Mouse (Mus musculus): ENCODE results near the gene Robo2. TPM values are rescaled to one million over a fixed set of nuclear protein-coding genes. Genes with fewer than 3 reads are reported as not detected.
A peak's percentile ranks its signal among the peaks of the same experiment; 100 is the strongest.

Gene Robo2
- 1 to 10 TPM; 2.9 to 3.5 TPM for total RNA-seq (2021)
- long read RNA-seq, experiment 1 = 0 reads
- long read RNA-seq, experiment 2 = 0 reads

GRCm38 (mm10) chr16:74411481-74412251, at the start of gene Robo2:
Gene Robo2 (minus strand): TSS chr16:74411825.
- DNase-seq = peak; percentile 22 to 40

DNA sequence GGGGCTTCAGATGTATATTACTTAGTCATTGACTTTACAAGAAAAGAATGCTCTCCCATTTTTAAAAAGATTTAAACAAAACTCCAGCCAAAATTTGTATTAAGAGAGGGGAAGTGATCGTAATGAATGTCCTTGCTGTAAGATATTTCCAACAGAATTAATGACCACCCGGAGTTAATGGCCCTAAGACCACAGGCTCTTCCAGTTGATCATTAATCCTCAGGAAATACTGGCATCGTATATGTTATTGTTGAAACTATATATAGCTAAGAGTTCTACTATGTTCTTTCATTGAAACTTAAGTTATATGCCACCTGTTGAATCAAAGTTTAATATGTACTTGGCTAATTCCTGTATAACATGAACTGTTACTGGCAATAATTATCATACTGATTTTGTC, 46.5 kb upstream of the Robo2 start:
- no peak for DNase-seq

DNA sequence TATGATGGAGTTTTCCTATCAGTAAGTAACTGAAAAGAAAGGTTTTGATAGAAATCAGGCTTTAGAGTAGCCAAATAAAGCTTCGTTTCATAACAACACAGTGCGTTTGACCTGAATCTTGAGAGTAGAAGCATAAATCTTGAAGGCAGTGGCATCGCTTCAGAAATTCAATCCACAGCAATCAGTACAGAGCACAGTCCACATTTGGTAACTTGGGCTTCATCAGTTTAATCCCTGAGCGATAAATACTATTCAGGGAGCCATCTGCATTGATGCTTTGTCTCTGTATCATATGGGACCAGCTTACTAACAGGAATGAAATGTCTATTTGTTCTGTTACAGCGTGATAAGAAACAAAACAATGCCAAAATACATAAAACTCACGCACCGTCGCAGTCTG, 46.1 kb upstream of the Robo2 start:
- DNase-seq = no peak

DNA sequence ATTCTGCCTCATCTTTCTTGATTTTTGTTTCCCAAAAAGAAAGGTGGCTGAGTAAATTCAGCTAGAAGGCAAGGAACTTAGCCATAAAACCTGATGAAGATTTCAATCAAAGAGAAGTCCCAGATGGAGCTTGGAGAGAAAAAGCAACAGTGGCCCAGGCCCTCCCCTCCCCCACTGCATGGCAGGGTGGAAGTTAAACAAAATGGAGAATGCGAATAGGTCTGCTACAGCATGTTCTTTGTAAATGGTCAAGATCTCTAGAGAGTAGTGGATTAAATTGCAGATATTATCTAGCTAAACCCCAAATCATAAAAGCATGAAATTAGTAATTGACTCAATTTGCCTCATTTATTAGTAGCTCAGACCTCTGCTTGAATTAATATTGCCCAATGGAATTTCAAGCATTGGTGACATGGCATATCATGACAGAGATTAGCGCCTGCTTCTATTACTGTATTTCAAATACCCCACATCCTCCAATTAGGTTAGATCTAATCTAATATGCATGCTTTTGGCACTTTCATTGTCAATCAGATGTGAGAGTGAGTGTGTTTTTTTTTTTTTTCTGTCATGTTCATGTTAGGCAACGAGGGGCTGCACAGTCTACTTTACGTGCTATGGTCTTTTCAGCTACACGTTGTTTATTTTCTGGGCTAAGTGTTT, 45.3 kb upstream of the Robo2 start:
- DNase-seq = no peak

GRCm38 (mm10) chr16:74455179-74455578, 43.6 kb upstream of the Robo2 start:
- no peak for DNase-seq

DNA sequence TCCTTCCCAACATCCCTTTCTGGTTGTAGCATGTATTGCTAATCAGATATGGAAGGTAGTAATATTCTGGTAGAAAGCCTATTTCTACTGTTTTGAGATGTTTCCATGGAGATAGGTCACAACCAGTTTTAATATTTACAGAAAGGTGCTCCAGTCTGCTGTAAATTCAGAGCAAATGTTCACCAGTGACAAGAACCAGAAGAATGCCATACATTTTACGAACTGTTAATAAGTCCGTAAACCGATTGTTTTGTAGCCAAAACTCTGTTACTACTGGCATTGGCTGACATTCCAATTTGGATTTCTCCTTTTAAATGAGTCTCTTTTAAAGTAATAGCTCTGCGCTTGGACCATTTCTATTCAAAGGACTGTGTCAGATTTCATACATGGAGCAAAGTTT, 36.4 kb upstream of the Robo2 start:
- DNase-seq = no peak

DNA sequence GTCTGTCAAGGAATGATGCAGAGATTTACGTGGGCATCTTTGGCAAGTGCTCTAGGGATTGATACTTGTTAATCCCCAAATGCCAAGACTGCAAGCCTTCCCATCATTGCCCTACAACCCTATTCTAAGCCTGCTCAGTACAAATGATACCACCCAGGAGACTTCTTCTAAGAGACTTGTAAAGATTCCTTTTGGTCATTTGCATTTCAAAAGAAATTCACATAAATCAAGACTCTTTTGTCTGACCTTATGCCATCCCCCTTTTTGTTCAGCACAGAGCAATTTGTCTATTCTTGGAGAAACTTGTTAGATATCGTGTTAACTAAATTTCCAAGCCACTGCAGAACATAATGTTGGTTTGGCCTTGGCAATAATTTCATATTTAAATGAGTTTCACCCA, 15.4 kb upstream of the Robo2 start:
- DNase-seq = no peak

GRCm38 (mm10) chr16:74420324-74420723, 8.7 kb upstream of the Robo2 start:
- no peak for DNase-seq

DNA sequence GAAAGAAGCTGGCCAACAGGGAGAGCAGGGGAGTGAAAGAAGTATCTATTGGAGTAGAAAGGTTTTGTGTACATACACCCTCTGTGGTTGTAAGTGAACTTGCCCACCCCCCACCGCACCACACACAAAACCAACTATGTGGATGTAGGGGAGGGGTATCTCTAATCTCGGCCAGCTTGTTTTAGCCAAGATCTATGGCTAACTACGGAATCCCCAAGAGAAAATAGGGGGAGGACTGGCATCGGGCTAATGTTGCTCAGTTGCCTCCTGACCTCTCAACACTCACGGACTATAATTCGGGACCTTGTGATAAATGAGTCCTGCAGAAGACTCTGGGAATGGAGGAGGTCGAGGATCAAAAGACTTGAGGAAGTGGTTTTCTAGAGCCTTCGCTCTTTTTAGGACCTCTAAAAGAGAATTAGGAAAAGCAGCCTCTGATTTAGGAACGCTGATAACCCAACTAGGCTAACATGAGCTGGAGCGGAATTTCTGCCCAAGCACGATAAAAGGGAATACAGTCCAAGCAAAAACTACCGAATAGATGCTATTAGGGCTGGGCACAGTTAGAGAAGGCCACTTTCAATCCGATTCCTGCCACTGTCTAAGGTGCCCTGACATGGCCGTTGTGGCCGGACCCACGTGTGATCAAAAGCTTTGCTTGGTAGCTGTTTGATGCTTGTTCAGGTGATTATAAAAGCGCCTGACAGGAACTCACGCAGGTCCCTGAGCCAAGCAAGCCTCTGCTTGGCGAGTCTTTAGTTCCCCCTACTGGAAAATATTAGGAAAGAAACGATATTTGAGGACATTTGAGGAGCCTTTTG, 1.1 kb upstream of the Robo2 start:
- DNase-seq = peak in 1 of 2 experiments; percentile 13

DNA sequence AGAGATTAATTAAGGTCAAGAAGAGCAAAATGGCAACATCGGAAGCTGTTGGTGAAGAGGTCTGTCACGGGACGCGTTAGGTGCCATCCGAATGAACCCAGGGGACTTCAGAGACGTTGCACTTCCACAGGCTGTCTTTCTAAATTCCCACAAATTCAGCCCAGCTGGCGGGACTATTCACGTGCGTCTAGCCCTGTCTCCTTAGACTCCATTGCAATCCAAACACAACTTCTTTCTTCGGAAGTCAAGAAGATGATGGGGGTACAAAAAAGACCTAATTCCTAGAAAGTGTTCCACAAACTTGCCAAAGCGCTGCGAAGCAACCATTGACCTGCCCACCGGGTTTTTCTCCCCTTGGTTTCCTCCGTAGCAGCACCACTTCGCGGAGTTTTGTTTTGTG, 604 bp downstream of the Robo2 start:
- DNase-seq = no peak

DNA sequence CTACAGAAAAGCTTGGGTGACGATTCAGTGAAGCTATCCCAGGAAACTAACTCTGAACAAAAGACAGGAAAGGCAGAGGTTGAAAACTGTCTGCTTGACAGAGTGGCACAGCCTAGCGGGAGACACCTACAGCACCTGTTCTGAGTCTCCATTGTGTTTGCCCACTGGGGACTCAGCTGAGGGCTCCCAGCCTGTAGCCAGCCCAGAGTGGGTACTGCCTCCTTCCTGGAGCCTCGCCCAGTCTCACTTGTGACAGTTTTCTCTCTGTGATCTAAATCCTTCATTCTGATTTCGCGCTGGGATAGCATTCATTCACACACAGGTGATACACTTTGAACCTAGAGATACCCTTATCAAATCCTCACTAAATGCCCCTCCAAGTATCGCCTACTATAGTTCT, 1.5 kb downstream of the Robo2 start:
- no peak for DNase-seq

GRCm38 (mm10) chr16:74409548-74409947, 2.1 kb downstream of the Robo2 start:
- no peak for DNase-seq

DNA sequence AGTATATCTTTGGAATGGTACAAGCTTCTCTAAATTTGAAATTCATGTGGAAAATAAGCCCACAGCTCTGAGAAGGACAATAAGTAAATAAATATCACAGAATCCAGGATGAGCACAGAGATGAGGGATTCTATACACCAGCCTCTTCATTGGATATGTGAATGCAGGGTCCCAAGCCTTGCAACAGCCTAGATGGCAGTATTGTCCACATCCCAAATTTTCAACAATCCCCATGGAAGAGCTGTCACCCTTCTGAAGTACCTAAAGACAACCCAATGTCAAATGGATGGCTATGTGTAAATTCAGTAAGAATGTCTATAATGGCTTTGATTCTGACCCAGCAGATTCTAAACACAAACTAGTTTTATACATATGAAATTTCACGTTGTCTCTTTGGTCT, 3.1 kb downstream of the Robo2 start:
- DNase-seq = no peak

DNA sequence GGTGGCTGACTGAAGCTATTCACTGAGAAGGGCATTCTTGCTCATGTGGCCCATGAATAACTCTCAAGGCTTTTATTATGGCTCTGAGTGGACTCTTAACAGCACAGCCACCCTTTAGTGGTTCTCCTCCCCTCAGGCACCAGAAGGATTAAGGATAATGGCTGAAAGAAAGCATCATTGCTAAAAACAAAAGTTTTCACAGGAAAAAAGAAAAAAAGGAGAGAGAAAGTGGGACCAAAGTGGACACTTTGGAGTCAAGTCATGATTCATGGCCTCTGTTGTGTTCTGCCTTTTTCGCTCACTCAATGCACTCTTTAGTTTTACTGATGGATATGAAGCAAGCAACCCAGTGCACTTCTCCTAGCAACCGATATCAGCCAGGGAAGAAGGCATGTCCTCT, 14.3 kb downstream of the Robo2 start:
- no peak for DNase-seq

DNA sequence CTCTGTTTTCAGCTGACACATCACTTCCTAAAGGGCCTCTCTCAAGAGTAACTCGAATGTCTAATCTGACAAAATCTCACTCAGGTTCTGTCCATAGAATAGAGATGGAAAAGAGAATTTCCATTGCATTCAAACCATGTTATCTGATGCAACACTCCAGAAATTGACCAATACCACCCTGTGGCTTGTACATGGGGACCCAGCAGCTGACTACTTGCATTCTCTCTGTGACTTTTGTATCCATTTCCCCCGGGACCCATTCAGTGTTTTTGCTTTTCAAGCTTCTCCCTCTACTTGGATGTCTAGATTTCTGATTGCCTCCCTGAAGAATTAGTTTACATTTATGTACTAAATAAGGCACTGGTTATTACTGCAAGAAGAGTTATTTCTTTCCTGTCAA, 15.9 kb downstream of the Robo2 start:
- DNase-seq = no peak

GRCm38 (mm10) chr16:74379458-74379857, 32.2 kb downstream of the Robo2 start:
- no peak for DNase-seq

DNA sequence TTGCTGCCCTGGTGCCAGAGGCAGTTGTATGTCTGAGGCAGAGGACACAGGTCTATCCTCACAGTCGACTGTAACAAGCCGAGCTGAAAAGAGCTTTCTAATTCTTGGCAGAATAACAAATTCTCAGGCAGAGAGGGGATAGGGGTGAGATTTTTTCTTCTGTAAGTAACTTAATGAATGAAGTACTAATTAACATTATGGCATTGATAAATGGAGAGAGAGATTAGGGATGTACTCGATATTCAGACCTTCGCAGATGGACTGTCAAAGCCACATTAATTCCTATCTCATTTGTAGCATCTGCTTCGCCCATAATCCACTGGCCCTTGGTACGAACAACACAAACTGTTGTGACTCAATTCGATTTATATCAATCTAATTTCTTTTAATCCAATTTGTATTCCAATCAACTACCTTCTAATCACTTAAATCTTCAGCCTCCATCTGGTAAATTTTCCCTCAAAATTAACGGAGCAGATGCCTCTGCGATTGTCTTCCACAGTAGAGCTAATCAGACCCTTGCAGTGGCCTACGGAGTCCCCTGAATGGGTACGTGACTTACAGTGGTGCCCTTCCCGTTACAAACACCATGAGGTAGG, 36.2 kb downstream of the Robo2 start:
- no peak for DNase-seq

GRCm38 (mm10) chr16:74374540-74374939, 37.1 kb downstream of the Robo2 start:
- DNase-seq = no peak

DNA sequence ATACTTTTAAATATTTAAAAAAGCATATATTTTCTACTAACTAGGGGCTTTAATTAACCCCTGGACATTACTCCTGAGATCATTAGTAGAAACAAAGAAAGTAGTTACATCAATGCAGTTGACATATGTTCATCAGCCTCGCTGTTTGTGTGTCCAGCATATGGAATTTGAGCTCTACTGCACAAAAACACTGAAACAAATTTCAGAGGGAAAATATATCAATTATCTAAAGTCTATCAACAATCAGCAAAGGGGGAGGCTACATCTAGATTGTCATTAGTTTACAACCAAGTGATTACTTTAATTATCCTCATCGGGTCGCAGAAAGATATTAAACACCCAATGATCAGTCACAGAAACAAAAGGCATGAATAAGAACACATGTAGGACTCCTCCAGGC, 38.2 kb downstream of the Robo2 start:
- no peak for DNase-seq

DNA sequence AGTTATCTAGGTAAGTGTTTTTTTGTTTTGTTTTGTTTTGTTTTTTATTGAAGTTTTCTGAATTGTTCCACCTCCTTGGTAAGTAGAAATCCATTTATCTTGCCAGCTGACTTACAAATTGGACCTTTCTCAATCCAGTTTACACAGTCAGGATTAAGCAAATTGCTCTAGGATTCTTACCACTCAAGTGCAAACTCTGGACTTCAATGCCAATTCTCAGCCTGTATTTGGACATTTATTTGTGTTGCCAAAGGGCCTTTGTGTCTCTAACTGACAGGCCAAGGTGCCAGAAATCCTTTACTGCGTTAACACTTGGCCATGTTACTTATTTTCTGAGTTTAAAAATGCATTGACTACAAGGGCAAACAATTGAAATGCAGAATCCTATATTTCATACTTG, 38.7 kb downstream of the Robo2 start:
- DNase-seq = no peak

GRCm38 (mm10) chr16:74348437-74348836, 63.2 kb downstream of the Robo2 start:
- no peak for DNase-seq

- DNase-seq = no peak
Observed at GRCm38 (mm10) chr16:74338969-74339630, 72.5 kb downstream of the Robo2 start.

Data from adrenal gland, postnatal 36 days (tissue).